8 mouse cellular contexts compared by ENCODE assay signal in the genomic region with DNA sequence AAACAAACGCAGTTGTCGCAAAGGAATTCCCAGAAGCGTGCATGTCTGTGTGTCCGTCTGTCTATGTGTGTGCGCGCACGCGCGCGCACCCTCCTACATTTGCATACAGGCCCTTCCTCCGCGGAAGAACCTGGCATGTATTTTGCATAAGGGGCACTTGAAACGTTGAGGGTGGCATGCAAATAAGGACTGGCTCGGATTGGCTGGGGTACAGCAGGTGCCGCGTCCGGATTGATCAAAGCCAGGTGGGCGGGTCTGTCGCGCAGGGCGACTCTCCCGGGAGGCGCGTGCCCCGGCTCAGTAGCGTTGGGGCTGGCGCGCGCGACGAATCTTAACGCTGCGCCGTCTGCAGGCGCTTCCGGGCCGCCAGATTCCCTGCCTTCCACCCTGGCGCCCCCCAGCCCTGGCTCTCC. TPM values are rescaled to one million over a fixed set of nuclear protein-coding genes. Genes with fewer than 3 reads are reported as not detected.
A peak's percentile ranks its signal among the peaks of the same experiment; 100 is the strongest.
DNase-seq lines count a peak whose midpoint lies in the region; ATAC-seq lines count a peak whose summit lies in the region.

Gene Pim2 (plus strand): TSS at position 256 of the 413 bp plus-strand sequence.

- H3K36me3 ChIP-seq in intestine, embryonic 14.5 days (ENCODE audit: control insufficient read depth, insufficient read depth, low read length): peaks cover 12% of the 10 kb centered on the region; the same call in 1 of the 2 replicates

- 11% methylated on average over 27 of the region's 38 CpGs for WGBS in intestine, embryonic 14.5 days

- peak; percentile 89 for ATAC-seq in intestine, embryonic 14.5 days (replicated peaks; ENCODE audit: low FRiP score, low TSS enrichment, low read depth)
- ATAC-seq in megakaryocyte progenitor cell, adult 5-6 weeks (replicated peaks; ENCODE audit: poor library complexity): peak; percentile 95

- H3K4me1 ChIP-seq in intestine, embryonic 14.5 days (replicated peaks; ENCODE audit: control insufficient read depth, insufficient read depth, low read length): no peaks in the 10 kb centered on the region; the same call in 1 of the 2 replicates

- H3K27me3 ChIP-seq in intestine, embryonic 14.5 days (replicated peaks; ENCODE audit: control insufficient read depth, insufficient read depth, low read length): no peaks in the 10 kb centered on the region

- intact Hi-C loops in gastrocnemius, postnatal 14 days (cut with DNase I; ENCODE audit: low total_unique reads): no loop called here
- intact Hi-C loops in left cerebral cortex, postnatal 10 days (cut with DNase I): no loop called here

- peak within 1 kb of the TSS; percentile 30 for H3K9ac ChIP-seq in intestine, embryonic 14.5 days (ENCODE audit: low read length)

- H3K9me3 ChIP-seq in intestine, embryonic 14.5 days (ENCODE audit: control insufficient read depth, low read length): no peaks in the 10 kb centered on the region

- peak within 1 kb of the TSS; percentile 42 for H3K4me3 ChIP-seq in intestine, embryonic 14.5 days (ENCODE audit: low read depth, low read length)

- peak within 1 kb of the TSS; percentile 67 for H3K4me2 ChIP-seq in intestine, embryonic 14.5 days (ENCODE audit: low read length)

- peak; percentile 84 for DNase-seq in adrenal gland, adult 8-10 months
- DNase-seq in embryo, embryonic 10.5 days (ENCODE audit: low spot score): peak; percentile 81
- DNase-seq in gastrocnemius, postnatal 14 days: peak; percentile 57
- DNase-seq in intestine, embryonic 14.5 days (ENCODE audit: low spot score): peak; percentile 70
- DNase-seq in left cerebral cortex, postnatal 10 days (ENCODE audit: extremely low spot score in 1 of 2, low spot score in 2 of 2): peak; percentile 83 to 89
- peak; percentile 84 for DNase-seq in right cerebral cortex, postnatal 25 days
- peak; percentile 73 for DNase-seq in yolk sac, embryonic 10.5 days (ENCODE audit: low spot score)

- H3K27ac ChIP-seq in intestine, embryonic 14.5 days (ENCODE audit: low read depth): no peak within 1 kb of the TSS

RNA-seq across cellular contexts. Expression of gene Pim2, which starts in this region (rescaled TPM):
- total RNA-seq in adrenal gland, adult 8-10 months (2022): 10 to 100 TPM; 10.6 to 12.3 (median 12.2) TPM
- total RNA-seq in gastrocnemius, postnatal 14 days (2021): 1 to 10 TPM; 1.1 to 1.2 TPM
- 5.8 and 7.5 TPM in 2 replicates for polyA plus RNA-seq in intestine, embryonic 14.5 days (2014; fragmentation: Nextera tagmentation; extraction: Ambion mirVana)
- 10 to 100 TPM; 43.7 to 44.9 TPM for total RNA-seq in left cerebral cortex, postnatal 10 days (2021)
- total RNA-seq in megakaryocyte progenitor cell, adult 5-6 weeks (2015): 5.9 TPM in 2 replicates
- total RNA-seq in megakaryocyte progenitor cell, adult 5-6 weeks (2017): 1.2 and 1.5 TPM in 2 replicates
